Mouse (Mus musculus): ENCODE data around the gene Gm17018.

GRCm38 (mm10) chr19:45554136-45554535 is 6.3 kb upstream of the Gm17018 start:
- no peak for TF ChIP-seq CTCF (IDR thresholded peaks at IDR 0.05; ENCODE audit: insufficient read depth, low read depth, low read length)
- no peak for TF ChIP-seq POLR2A (IDR thresholded peaks at IDR 0.05; ENCODE audit: insufficient read depth, low read depth, low read length)
